Mouse (Mus musculus): ENCODE data around the gene Surf1. TPM values are rescaled to one million over a fixed set of nuclear protein-coding genes. Genes with fewer than 3 reads are reported as not detected.

Surf1 gene
- polyA plus RNA-seq, 1 experiment: 60.6 TPM

DNA sequence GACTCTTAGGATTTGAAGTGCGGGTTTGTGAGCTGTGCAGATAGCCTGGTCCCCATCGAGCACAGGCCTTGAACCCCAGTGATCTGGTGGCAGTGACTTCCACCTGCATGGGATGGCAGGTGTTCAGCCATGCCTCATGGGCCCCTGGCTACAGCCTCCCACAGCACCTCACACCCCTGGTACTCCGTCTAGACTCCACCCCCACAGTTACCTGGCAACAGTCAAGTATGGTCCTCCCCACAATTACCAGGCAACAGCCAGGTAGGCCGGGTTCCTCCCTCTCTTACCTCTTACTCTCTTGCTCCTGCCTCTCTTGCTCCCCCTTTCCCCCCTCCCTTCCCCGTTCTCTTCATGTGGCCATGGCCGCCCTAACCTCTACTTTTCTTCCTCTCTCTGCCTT is 45.7 kb downstream of the Surf1 start:
- DNase-seq (ENCODE audit: low read depth): no peak
- TF ChIP-seq POLR2A (IDR thresholded peaks at IDR 0.05; ENCODE audit: borderline replicate concordance, extremely low read depth, insufficient read depth, insufficient read length, poor library complexity, severe bottlenecking) (no peak), CTCF (IDR thresholded peaks at IDR 0.05; ENCODE audit: borderline replicate concordance, extremely low read depth, insufficient read depth, insufficient read length) (no peak)

DNA sequence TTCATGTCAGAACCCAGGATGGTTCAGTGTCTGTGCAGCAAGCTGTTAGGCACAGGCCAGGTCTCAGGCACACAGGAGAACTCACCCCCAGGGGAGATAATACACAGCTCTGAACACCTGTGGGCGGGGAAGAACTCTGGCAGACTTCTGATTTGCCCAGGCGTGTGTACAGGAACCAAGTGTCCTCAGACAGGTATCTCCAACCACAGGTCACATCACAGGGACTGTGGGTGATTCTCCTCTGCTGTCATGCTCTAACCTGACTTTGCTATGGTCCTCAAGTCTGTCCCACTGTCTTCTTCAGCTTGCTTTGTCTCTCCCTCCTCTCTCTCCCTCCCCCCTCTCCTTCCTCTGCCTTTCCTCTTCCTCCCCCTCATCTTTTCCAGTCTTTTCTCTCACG is 51.5 kb downstream of the Surf1 start, which contains the start of gene Abo:
Abo (minus strand) TSS at position 101 of the 400 bp plus-strand sequence.
- TF ChIP-seq CTCF (IDR thresholded peaks at IDR 0.05; ENCODE audit: borderline replicate concordance, extremely low read depth, insufficient read depth, insufficient read length) (no peak), POLR2A (IDR thresholded peaks at IDR 0.05; ENCODE audit: borderline replicate concordance, extremely low read depth, insufficient read depth, insufficient read length, poor library complexity, severe bottlenecking) (no peak)
- no peak for DNase-seq (ENCODE audit: low read depth)

Other genes with a start within 250 kb of the Surf1 start
- not detected in 2 replicates for gene Lcn4, start 245.2 kb downstream of the Surf1 start, polyA plus RNA-seq (2012; rRNA removed)
- gene Abo, start 51.6 kb downstream of the Surf1 start, polyA plus RNA-seq (2012; rRNA removed): not detected in 2 replicates
- gene Surf6, start 13.7 kb downstream of the Surf1 start, polyA plus RNA-seq (2012; rRNA removed): 24.6 and 30.1 TPM in 2 replicates
- gene Med22, start 5.9 kb downstream of the Surf1 start, polyA plus RNA-seq (2012; rRNA removed): 119 and 181 TPM in 2 replicates
- gene Rpl7a, start 5.8 kb downstream of the Surf1 start, polyA plus RNA-seq (2012; rRNA removed): 1,440 and 1,580 TPM in 2 replicates
- 51.2 and 56.7 TPM in 2 replicates for gene Surf2, start 163 bp downstream of the Surf1 start, polyA plus RNA-seq (2012; rRNA removed)
- gene Surf4, start 17.4 kb upstream of the Surf1 start, polyA plus RNA-seq (2012; rRNA removed): 97.7 and 102 TPM in 2 replicates
- 0.21 and 0.23 TPM in 2 replicates for gene Stkld1, start 17.5 kb upstream of the Surf1 start, polyA plus RNA-seq (2012; rRNA removed)
- 40.8 and 46.6 TPM in 2 replicates for gene Rexo4, start 47.9 kb upstream of the Surf1 start, polyA plus RNA-seq (2012; rRNA removed)
- 0.12 TPM in 1 of 2 replicates, not detected in the other for gene Adamts13, start 56.9 kb upstream of the Surf1 start, polyA plus RNA-seq (2012; rRNA removed)
- 95.9 and 110 TPM in 2 replicates for gene Cacfd1, start 93.4 kb upstream of the Surf1 start, polyA plus RNA-seq (2012; rRNA removed)
- gene Slc2a6, start 111.5 kb upstream of the Surf1 start, polyA plus RNA-seq (2012; rRNA removed): 7.2 and 8.2 TPM in 2 replicates
- 0.26 and 0.73 TPM in 2 replicates for gene Mymk, start 155.6 kb upstream of the Surf1 start, polyA plus RNA-seq (2012; rRNA removed)
- gene Adamtsl2, start 162.8 kb upstream of the Surf1 start, polyA plus RNA-seq (2012; rRNA removed): 12.1 and 14.3 TPM in 2 replicates
- 5.6 and 7.2 TPM in 2 replicates for gene Fam163b, start 226.0 kb upstream of the Surf1 start, polyA plus RNA-seq (2012; rRNA removed)
- gene Dbh, start 248.7 kb upstream of the Surf1 start, polyA plus RNA-seq (2012; rRNA removed): 0.88 and 2.7 TPM in 2 replicates

Data from brain, embryonic 14.5 days (tissue).